Mouse (Mus musculus) forebrain, embryonic 14.5 days (tissue): ENCODE measurements around the gene Cldn11. TPM values are rescaled to one million over a fixed set of nuclear protein-coding genes. Genes with fewer than 3 reads are reported as not detected.

Experiments used
- ATAC-seq: fragments of 200-750 bp; cut with Nextera tagmentation; 2 replicates; pipeline ENCODE4 v1.8.0; 2017; ENCODE audit warnings: mild to moderate bottlenecking, moderate library complexity
- DNase-seq: peaks from one replicate; pipeline ENCODE4 v3.0.0-alpha.2; 2015; ENCODE audit warnings: low spot score
- H3K27ac ChIP-seq: fragments of 300-500 bp; sonication (generic); 2 replicates; pipeline ENCODE4 v1.5.1; 2014; ENCODE audit warnings: low read depth, mild to moderate bottlenecking, control low read depth, low read length, moderate library complexity
- H3K27me3 ChIP-seq: fragments of 300-500 bp; sonication (generic); replicated peaks from 2 replicates; pipeline ENCODE4 v1.6.1; 2014; ENCODE audit warnings: low read length, control low read depth, mixed read lengths; ENCODE audit not compliant: control insufficient read depth, insufficient read depth
- H3K36me3 ChIP-seq: fragments of 300-500 bp; sonication (generic); 2 replicates; pipeline ENCODE4 v1.6.1; 2014; ENCODE audit warnings: low read length, control low read depth; ENCODE audit not compliant: control insufficient read depth, insufficient read depth
- H3K4me1 ChIP-seq: fragments of 300-500 bp; sonication (generic); 2 replicates; pipeline ENCODE4 v1.6.1; 2014; ENCODE audit warnings: antibody characterized with exemption, low read length, control low read depth; ENCODE audit not compliant: control insufficient read depth, insufficient read depth
- H3K4me2 ChIP-seq: fragments of 300-500 bp; sonication (generic); 2 replicates; pipeline ENCODE4 v1.6.1; 2014; ENCODE audit warnings: mild to moderate bottlenecking, control low read depth, low read length
- H3K4me3 ChIP-seq: fragments of 300-500 bp; sonication (generic); 2 replicates; pipeline ENCODE4 v1.5.1; 2014; ENCODE audit warnings: low read depth, low read length, control low read depth
- H3K9ac ChIP-seq: fragments of 300-500 bp; sonication (generic); 2 replicates; pipeline ENCODE4 v1.6.1; 2014; ENCODE audit warnings: mild to moderate bottlenecking, low read length, control low read depth, moderate library complexity
- H3K9me3 ChIP-seq: fragments of 300-500 bp; sonication (generic); replicated peaks from 2 replicates; pipeline ENCODE4 v1.6.1; 2016; ENCODE audit warnings: low read length, control low read depth, mixed read lengths; ENCODE audit not compliant: control insufficient read depth
- WGBS: fragments of 180-500 bp; shearing (Covaris S2); extraction: QIAGEN DNeasy Blood & Tissue Kit; methylation state at CpG from one replicate; pipeline ENCODE4 v1.1.7; 2014; 5-methylcytosine and 5-hydroxymethylcytosine counted together
- polyA plus RNA-seq: library from polyadenylated mRNA; unstranded; fragments of >200 nt; fragmentation: Nextera tagmentation; extraction: Ambion mirVana; gene quantifications from 2 replicates; pipeline ENCODE4 v1.2.1, GENCODE M21; 2014

Cldn11 gene
- polyA plus RNA-seq, 1 experiment from 2014 or later = 55.3 TPM

- H3K4me3 ChIP-seq = no peak overlapping the region
- H3K27me3 ChIP-seq = no peaks in the 10 kb centered on the region
- H3K27ac ChIP-seq = no peak overlapping the region
- peak overlapping the region; percentile 21; the same call in 1 of the 2 replicates for H3K4me2 ChIP-seq
- H3K4me1 ChIP-seq = no peaks in the 10 kb centered on the region; the same call in 1 of the 2 replicates
- WGBS = 14% methylated on average over 14 of the region's 14 CpGs
- H3K36me3 ChIP-seq = no peaks in the 10 kb centered on the region
- no peak overlapping the region for H3K9ac ChIP-seq
- no peaks in the 10 kb centered on the region for H3K9me3 ChIP-seq
- ATAC-seq (peak; percentile 87), DNase-seq (peak; percentile 96)
These were observed 4.0 kb upstream of the Cldn11 start for GRCm38 (mm10) chr3:31145641-31146290.

GRCm38 (mm10) chr3:31148595-31148994, 1.1 kb upstream of the Cldn11 start:
- H3K9me3 ChIP-seq = no peaks in the 10 kb centered on the region
- no peaks in the 10 kb centered on the region for H3K27me3 ChIP-seq
- DNase-seq (no peak), ATAC-seq (no peak)
- no peak overlapping the region for H3K27ac ChIP-seq
- WGBS = 84% methylated on average over 7 of the region's 7 CpGs
- H3K36me3 ChIP-seq = no peaks in the 10 kb centered on the region
- H3K4me1 ChIP-seq = no peaks in the 10 kb centered on the region; the same call in 1 of the 2 replicates
- H3K9ac ChIP-seq = no peak overlapping the region
- H3K4me2 ChIP-seq = no peak overlapping the region
- no peak overlapping the region for H3K4me3 ChIP-seq

GRCm38 (mm10) chr3:31152108-31152507, 2.4 kb downstream of the Cldn11 start:
- H3K4me2 ChIP-seq = no peak overlapping the region
- DNase-seq (no peak), ATAC-seq (no peak)
- WGBS = 67% methylated on average over 6 of the region's 6 CpGs
- no peak overlapping the region for H3K27ac ChIP-seq
- no peaks in the 10 kb centered on the region for H3K36me3 ChIP-seq
- no peak overlapping the region for H3K9ac ChIP-seq
- no peak overlapping the region for H3K4me3 ChIP-seq
- H3K9me3 ChIP-seq = no peaks in the 10 kb centered on the region
- H3K27me3 ChIP-seq = no peaks in the 10 kb centered on the region
- no peaks in the 10 kb centered on the region; the same call in 1 of the 2 replicates for H3K4me1 ChIP-seq

- Histone ChIP-seq H3K27ac (no peak overlapping the region), H3K36me3 (no peaks in the 10 kb centered on the region), H3K4me3 (no peak overlapping the region), H3K27me3 (no peaks in the 10 kb centered on the region), H3K9ac (no peak overlapping the region), H3K9me3 (no peaks in the 10 kb centered on the region), H3K4me2 (no peak overlapping the region), H3K4me1 (no peaks in the 10 kb centered on the region)
- WGBS = 56% methylated on average over 3 of the region's 3 CpGs
- ATAC-seq (no peak), DNase-seq (no peak)
These were observed 6.4 kb downstream of the Cldn11 start for GRCm38 (mm10) chr3:31156126-31156525.

GRCm38 (mm10) chr3:31157776-31158175, 8.1 kb downstream of the Cldn11 start:
- Histone ChIP-seq H3K9ac (no peak overlapping the region), H3K27me3 (no peaks in the 10 kb centered on the region), H3K27ac (no peak overlapping the region), H3K9me3 (no peaks in the 10 kb centered on the region), H3K4me1 (no peaks in the 10 kb centered on the region), H3K36me3 (no peaks in the 10 kb centered on the region), H3K4me2 (no peak overlapping the region), H3K4me3 (no peak overlapping the region)
- DNase-seq = no peak
- WGBS = 85% methylated on average over 15 of the region's 15 CpGs
- ATAC-seq = no peak

- no peak overlapping the region for H3K9ac ChIP-seq
- no peak overlapping the region for H3K4me3 ChIP-seq
- 77% methylated on average over 10 of the region's 10 CpGs for WGBS
- no peak for ATAC-seq
- no peak for DNase-seq
- H3K36me3 ChIP-seq = no peaks in the 10 kb centered on the region
- no peak overlapping the region for H3K4me2 ChIP-seq
- H3K9me3 ChIP-seq = no peaks in the 10 kb centered on the region
- H3K4me1 ChIP-seq = no peaks in the 10 kb centered on the region
- H3K27ac ChIP-seq = no peak overlapping the region
- no peaks in the 10 kb centered on the region for H3K27me3 ChIP-seq
These were observed 10.3 kb downstream of the Cldn11 start for GRCm38 (mm10) chr3:31160046-31160445.

GRCm38 (mm10) chr3:31161336-31161735, 11.6 kb downstream of the Cldn11 start:
- no peaks in the 10 kb centered on the region for H3K36me3 ChIP-seq
- 0 out of 2 replicates have a peak, but pooled peaks cover 1% of the 10 kb centered on the region for H3K4me1 ChIP-seq
- H3K9ac ChIP-seq = no peak overlapping the region
- H3K4me3 ChIP-seq = no peak overlapping the region
- ATAC-seq = no peak
- 26% methylated on average over 6 of the region's 6 CpGs for WGBS
- no peak overlapping the region for H3K4me2 ChIP-seq
- no peak for DNase-seq
- no peaks in the 10 kb centered on the region for H3K9me3 ChIP-seq
- H3K27me3 ChIP-seq = no peaks in the 10 kb centered on the region
- H3K27ac ChIP-seq = no peak overlapping the region

- Histone ChIP-seq H3K27ac (no peak overlapping the region), H3K9me3 (no peaks in the 10 kb centered on the region), H3K9ac (no peak overlapping the region), H3K4me1 (0 out of 2 replicates have a peak, but pooled peaks cover 6% of the 10 kb centered on the region), H3K4me3 (no peak overlapping the region), H3K4me2 (no peak overlapping the region), H3K36me3 (no peaks in the 10 kb centered on the region), H3K27me3 (no peaks in the 10 kb centered on the region)
- 95% methylated on average over 14 of the region's 14 CpGs for WGBS
- ATAC-seq = no peak
- no peak for DNase-seq
These were observed 13.1 kb downstream of the Cldn11 start for GRCm38 (mm10) chr3:31162860-31163259.

GRCm38 (mm10) chr3:31165803-31166202, 16.1 kb downstream of the Cldn11 start:
- DNase-seq = no peak
- 44% methylated on average over 3 of the region's 3 CpGs for whole genome bisulfite sequencing
- ATAC-seq = no peak

More at GRCm38 (mm10) chr3:31165803-31166202, 16.1 kb downstream of the Cldn11 start:
- 0 out of 2 replicates have a peak overlapping the region, but pooled peaks have one; percentile 14 for H3K4me2 ChIP-seq
- no peak overlapping the region for H3K9ac ChIP-seq
- H3K4me1 ChIP-seq = 0 out of 2 replicates have a peak, but pooled peaks cover 6% of the 10 kb centered on the region
- no peaks in the 10 kb centered on the region for H3K27me3 ChIP-seq
- no peaks in the 10 kb centered on the region for H3K9me3 ChIP-seq
- H3K4me3 ChIP-seq = no peak overlapping the region
- no peaks in the 10 kb centered on the region for H3K36me3 ChIP-seq
- H3K27ac ChIP-seq = no peak overlapping the region
